Mouse (Mus musculus) embryo, embryonic 11.5 days (tissue): ENCODE measurements around the gene Safb.
"Not testable (repeated sequence)": the region's sequence is repeated elsewhere in the genome, so short reads cannot be mapped to it uniquely, and the experiment has no call there.

Experiments used
- DNase-seq: peaks from one replicate; pipeline ENCODE4 v3.0.0-alpha.2; 2012; ENCODE audit warnings: low read depth, low spot score

Gene Safb

GRCm38 (mm10) chr17:56609452-56610171 is 25.0 kb downstream of the Safb start, which contains the start of gene 2410015M20Rik:
TSS of gene 2410015M20Rik (minus strand) at chr17:56609771.
- peak; percentile 88 for DNase-seq

DNA sequence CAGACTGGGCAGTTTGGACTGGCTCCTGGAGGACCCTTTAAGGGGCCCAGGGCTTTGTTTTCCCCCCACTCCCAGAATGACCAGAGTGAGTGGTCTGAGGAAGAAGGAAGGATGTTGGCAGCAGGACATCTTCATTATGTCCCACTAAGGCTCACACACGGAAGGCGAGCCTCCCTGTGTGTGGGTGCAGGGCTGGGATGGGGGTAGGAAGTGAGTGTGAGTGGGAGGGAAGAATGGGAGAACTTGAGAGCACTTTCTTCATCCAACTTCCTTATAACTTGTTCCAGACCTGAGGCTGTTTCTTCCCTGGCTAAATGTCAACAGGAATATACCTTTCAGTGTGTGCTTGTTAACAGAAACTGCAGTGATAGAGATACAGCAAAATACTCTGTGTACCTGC is 26.7 kb downstream of the Safb start:
- DNase-seq = no peak

DNA sequence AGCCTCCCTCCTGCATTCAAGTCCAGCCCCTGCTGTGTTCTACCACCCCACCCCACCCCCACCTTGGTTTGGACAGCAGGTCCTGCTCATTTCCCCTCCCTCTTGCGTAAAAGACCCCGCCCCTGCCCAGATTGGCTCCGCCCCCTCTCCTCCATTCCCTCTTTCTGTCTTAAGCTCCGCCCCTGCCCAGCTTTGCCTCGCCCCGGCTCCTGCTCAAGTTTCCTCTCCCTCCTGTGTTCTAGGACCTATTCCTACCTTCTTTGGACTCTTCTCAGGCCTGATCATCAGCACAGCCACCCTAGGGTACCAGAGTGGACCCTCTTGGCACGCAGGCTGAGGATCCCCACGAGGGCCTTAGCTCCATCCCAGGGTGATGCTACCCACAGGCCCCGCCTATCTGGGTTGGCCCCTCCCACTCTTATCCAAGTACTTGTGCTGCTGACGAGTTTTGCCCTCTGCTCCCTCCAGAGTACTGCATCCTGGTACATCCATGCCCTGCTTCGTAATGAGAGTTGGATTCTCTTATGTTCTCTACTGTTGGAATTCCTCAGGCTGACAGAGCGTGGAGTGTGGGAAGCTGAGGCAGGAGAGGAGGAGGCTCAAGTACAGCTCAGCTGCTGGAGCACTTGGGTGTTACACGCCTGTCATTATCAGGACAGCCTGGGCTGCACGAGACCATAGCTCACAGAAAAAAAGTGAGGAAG is 27.4 kb downstream of the Safb start:
- DNase-seq = no peak

DNA sequence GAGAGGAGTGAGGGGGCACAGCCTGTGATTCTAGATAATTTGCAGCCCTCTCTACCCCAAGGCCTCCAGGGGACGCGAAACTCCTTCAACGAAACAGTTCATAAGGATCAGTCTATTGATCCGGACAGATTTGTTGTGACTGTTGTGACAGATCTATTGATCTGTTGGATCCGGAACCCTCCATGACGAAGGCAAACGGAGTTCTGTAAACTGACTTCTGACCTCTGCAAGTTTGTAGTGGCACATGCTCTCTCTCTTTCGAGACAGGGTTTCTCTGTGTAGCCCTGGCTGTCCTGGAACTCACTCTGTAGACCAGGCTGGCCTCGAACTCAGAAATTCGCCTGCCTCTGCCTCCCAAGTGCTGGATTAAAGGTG is 27.9 kb downstream of the Safb start:
- not testable (repeated sequence) for DNase-seq

DNA sequence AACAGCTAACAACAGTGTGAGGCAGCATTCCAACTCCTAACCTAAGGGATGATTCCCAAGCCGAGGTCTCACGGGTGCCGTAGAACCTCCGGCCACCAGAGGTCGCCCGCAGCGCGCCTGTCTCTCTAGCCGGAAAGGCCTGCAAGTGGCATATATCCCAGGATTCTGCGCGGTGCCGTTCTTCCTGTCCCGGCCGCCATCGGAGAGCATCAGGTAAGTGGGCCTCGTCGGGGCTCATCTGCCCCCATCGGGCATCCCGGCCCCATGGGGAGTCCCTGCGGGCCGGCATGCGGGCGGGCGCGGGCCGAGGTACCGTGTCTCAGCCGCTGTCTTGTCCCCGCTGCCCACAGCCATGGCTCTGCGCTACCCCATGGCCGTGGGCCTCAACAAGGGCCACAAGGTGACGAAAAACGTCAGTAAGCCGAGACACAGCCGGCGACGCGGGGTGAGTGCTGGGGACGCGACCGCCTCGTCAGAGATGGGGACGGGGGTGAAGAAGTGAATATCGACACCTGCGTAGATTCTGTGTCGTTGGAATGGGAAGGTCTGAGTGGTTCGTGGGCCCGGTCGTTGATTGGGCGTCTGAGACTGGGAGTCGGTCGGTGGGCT is 28.7 kb downstream of the Safb start, which contains the start of gene Rpl36:
Gene Rpl36 (plus strand): TSS at position 181 of the 609 bp plus-strand sequence.
- peak; percentile 85 for DNase-seq

- not testable (repeated sequence) for DNase-seq
These were observed 29.3 kb downstream of the Safb start for GRCm38 (mm10) chr17:56613893-56614292.

DNA sequence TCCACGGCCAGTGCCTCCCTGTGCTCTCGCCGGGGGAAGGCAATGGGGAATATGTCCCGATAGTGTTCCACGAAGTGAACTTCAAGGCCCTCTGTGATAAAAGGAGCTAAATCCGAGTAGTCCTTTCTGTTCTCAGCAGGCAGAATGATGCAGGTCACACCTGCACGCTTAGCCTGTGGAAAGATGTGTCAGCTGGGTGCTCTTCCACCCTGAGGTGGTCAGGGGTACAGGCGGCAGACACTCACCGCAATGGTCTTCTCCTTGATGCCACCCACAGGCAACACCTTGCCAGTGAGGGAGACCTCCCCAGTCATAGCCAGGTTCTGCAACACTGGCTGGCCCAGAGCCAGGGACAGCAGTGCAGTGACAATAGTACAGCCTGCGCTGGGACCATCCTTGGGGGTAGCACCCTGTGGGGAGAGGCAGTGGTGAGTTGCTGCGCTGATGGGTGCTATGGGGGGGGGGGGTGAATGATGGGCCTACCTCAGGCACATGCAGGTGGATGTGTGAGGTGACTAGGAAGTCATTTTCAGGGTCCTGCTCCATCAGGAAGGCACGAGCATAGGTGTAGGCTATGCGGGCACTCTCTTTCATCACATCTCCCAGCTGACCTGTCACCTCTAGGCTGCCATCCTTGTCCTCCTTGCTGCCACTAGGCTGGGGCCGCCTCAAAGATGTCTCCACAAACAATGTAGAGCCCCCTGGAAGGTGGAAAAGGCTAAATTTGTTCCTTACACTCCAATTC is 29.9 kb downstream of the Safb start:
- DNase-seq = no peak

DNA sequence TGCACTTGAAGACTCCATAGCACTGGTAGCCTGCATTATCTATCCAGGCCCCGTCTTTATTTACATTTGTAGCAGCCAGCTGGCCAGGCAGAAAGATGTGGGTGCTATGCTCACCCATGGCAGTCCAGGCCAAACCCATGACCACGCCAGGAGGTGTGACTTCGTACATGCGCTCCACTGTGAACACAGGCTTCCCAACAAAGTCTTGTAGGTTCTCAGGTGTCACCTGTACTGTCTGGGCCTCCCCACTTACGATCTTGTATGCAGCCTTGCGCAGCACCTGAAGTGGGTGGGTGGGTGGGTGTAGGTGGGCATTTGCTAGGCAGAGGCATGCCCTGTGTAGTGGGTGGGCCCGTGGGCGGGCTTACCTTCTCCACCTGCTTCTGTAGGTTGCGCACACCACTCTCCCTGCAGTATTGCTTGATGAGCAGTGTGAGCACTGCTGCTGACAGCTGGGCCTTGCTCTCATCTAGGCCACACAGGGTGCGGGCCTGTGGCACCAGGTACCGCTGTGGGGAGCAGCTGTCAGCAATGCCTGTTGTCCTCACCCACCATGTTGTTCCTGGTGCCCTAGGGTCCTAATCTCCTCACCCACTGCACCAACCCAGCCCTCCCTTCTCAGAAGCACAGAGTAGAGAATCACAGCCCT is 30.6 kb downstream of the Safb start:
- no peak for DNase-seq

DNA sequence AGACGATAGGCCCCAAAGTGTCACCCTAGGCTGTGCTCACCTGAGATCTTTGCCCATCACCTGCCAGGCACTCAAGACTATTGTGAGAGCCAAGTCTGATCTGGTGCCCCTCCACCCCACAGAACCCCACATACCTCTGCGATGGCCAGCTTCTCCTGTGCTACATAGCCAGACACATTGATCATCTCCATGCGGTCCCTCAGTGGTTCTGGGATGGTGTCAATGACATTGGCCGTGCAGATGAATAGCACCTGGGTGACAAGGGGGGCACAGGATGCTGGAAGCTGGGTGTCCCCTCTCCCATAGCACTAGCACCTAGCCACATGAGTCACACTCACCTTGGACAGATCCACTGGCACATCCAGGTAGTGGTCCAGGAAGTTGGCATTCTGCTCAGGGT is 31.2 kb downstream of the Safb start:
- DNase-seq = no peak

DNA sequence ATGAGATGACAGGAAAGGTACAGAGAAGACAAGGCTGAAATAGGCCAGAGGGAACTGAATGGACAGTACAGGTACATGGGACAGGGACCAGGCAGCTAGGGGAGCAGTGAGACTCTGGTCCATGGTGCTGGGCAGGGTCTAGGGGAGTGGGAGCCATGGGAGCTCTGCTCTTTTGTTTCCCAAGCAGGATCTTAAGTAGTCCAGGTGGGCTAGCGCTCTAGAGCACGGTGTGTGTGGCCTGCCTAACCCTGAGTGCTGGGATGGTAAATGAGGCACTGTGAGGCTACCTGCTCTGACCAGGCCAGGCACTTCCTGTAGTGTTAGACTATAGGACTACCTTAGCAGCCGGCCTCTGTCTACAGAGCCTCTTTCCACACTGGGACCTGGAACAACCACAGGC is 32.1 kb downstream of the Safb start:
- no peak for DNase-seq

- DNase-seq = no peak
These were observed 33.0 kb downstream of the Safb start for GRCm38 (mm10) chr17:56617628-56618027.

GRCm38 (mm10) chr17:56625495-56625894 is 40.9 kb downstream of the Safb start:
- DNase-seq = no peak

- DNase-seq = no peak
These were observed 41.6 kb downstream of the Safb start for GRCm38 (mm10) chr17:56626260-56626659.

DNA sequence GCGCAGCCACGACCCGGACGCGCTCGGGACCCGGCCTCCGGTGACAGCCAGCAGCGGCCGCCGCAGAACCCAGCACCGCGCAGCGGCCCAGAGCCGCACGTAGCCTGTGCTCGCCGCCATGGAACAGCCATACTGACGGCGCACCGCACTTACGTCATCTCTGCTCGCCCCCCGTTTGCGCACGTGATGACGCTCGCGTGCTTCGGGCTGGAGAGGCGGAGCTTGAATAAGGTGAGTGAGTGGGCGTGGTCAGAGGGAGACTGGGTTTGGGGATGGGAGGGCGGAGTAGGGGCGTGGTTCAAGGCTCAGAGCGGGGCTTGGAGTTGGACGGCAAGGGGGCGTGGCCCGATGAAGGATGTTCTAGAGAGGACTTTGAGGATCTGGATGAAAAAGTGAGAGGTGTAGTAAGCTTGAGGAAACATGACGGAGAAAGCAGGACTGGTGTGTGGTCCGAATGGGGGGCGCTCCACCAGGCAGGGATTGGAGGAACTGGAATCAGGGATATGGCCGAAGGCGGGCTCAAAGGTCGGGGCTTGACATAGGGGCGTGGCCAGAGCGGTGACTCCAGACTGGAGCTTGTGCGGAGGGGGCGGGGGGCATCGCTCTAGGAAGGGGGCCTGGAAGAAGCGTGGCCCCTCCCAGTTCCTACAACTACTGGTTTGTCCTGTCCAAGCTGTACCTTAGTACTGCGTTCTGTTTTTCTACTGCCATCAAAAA is 42.3 kb downstream of the Safb start, which contains the start of gene Lonp1:
Gene Lonp1 (minus strand): TSS at position 134 of the 717 bp plus-strand sequence.
- DNase-seq = peak; percentile 99

DNA sequence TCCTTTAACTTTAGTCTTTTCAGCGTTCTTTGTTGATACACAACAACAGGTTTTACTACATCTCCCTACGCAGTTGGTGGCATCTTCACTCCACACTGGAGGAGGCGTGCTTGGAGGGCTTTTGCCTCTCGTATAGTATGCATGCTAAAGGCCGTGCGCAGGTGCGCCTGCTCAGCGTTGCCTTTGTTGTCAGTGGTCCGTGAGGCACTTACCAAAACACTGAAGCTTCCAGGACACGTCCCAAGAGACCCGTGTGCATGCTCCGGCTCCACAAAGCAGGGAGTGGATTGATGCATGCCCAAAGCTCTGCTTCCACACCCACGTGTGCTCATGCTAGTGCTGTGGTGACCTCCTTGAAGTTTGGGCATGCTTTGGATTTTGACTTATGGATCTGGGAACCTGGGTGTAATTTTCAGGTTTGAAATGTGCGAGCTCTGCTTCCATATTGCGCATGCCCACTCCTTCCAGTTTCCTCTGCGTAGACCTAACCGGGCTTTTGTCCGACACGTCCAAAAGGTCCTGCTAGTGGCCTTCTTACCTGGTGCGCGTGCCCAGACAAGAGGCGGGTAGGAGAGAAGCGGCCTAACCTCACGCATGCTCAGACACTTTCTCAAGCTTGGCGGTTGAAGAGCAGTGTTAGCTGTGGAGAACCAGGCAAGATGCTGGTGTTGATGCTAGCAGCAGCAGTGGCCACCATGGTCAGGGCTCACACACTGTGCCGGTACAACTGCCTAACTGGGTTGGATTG is 43.1 kb downstream of the Safb start, which contains the start of gene Catsperd:
Gene Catsperd (plus strand): TSS at position 614 of the 748 bp plus-strand sequence.
- no peak for DNase-seq

DNA sequence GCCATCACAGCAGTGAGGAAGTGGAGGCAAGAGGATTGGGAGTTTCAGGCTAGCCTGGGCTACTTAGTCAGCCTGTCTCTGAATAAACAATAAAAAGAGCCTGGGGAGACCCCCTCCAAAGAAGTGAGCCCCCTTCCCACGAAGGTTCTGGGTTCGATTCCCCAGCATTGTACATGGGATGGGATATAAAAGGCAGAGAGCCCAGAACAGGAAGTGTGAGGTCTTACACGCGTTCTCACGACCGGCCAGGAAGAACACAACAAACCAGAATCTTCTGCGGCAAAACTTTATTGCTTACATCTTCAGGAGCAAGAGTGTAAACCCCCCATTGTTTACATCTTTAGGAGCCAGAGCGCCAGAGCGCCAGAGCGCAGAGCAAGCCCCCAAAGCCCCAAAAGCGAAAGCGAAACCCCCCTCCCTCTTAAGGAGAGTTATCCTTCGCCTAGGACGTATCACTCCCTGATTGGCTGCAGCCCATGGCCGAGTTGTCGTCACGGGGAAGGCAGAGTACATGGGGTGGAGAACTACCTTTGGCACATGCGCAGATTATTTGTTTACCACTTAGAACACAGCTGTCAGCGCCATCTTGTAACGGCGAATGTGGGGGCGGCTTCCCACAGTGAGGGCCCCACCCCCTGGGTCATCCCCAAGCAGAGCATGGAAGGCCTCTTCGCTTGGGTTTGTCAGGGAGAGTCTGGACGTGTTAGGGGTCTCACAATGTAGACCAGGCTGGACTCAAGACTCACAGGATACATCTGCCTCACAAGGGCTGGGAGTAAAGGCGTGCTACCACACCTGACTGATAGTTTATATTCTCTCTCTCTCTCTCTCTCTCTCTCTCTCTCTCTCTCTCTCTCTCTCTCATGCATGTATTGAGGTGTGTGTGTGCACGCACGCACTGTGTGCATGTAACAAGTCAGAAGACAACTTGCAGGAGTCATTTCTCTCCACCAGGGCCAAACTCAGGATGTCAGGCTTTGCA is 45.5 kb downstream of the Safb start:
- not testable (repeated sequence) for DNase-seq

GRCm38 (mm10) chr17:56631807-56632206 is 47.2 kb downstream of the Safb start:
- DNase-seq = no peak

DNA sequence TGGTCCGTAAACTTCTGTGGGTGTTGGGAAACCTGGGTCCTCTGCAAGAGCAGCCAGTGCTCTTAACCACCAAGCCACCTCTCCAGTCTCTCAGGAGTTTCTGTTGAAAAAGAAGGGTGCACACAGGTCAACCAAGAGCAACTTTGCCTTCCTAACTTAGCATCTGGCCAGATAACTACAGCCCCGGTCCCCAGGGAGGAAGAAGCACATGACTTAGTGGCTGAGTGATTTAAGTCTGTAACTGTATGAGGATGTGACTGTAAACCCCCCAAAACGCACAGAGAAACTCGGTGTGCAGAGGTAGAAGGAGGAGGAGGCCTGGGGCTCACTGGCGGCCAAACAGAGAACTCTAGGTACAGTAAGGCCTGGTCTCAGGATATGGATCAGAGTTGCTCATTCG is 49.4 kb downstream of the Safb start:
- DNase-seq = no peak

- DNase-seq = no peak
These were observed 58.6 kb downstream of the Safb start for GRCm38 (mm10) chr17:56643237-56643636.
